Mouse (Mus musculus) fibroblast of lung, adult 2 months (primary cell): ENCODE data around the gene Gm9913.

Source experiments
- DNase-seq: peaks from one replicate; pipeline ENCODE4 v3.0.0-alpha.2; 2011; ENCODE audit warnings: low read depth

The Gm9913 gene

GRCm38 (mm10) chr2:125555830-125556229 is 50.9 kb downstream of the Gm9913 start:
- no peak for DNase-seq
